Mouse (Mus musculus) spleen, adult 18-20 months (tissue): ENCODE results near the gene Dusp1.

Experiments
- DNase-seq, 2 experiments: peaks; one replicate each; pipeline ENCODE4 v3.0.0; 2022; ENCODE audit warnings: mixed read lengths in 2 of 2

Gene Dusp1

DNA sequence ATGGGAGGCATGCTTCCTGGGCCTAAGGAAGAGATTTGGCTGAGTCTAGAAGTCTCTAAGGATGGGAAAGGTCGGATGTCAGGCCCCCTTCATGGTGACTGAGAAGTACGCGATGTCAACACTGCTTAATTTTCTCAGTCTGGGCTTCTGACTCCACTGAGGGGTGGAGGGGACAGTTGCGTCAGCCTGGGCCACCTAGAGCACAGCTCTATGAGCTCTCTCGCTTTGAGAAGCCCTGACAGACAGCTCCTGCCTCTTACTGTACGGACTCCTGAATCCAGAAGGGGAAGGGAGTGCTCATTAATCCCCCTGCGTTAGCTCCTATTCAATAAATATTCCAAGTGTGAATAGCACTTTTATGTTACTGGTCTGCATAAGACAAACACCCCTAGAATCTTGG lies 103.9 kb downstream of the Dusp1 start:
- no peak for DNase-seq

DNA sequence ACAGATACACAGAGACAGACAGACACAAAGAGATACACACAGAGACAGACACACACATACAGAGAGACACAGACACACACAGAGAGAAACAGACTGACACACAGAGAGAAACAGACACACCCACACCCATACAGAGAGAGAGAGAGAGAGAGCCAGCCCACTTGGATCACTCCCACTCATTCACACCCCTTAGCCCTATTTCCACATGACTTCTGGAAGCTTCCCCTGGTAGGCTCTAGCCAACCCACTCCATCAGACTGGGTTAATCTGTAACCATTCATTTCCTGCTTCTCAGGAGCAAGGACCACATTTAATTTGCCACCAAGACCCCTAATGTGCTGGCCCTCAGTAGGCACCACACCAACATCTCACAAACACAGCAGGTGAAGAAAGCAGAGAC lies 104.4 kb downstream of the Dusp1 start:
- DNase-seq: no peak
